Mouse (Mus musculus) frontal cortex, postnatal 14 days (tissue): ENCODE results near the gene Prss16.

Experiments used
- DNase-seq, 2 experiments: peaks; one replicate each; pipeline ENCODE4 v3.0.0; 2022; ENCODE audit warnings: low spot score in 2 of 2

Gene Prss16

DNA sequence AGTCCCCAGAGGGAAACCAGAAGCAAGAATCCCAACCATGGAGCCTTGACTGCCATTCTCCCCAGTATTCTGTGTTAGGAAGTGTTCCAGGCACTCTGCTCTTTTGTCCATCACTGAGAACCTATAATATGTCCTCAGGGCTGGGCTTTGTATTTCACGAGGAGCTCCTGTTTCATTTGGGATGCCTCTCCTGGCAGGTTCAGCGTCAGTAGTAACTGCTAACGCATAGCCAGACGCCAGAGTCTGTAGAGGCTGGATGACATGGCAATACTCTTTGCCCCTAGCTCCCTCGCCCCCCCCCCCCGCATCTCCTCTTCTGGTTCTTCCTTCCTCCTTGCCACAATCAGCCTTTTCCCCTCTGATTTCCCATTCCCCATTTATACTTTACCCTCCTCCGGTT lies at the start of gene Prss16:
Prss16 (minus strand) TSS at position 101 of the 400 bp plus-strand sequence.
- DNase-seq = no peak

DNA sequence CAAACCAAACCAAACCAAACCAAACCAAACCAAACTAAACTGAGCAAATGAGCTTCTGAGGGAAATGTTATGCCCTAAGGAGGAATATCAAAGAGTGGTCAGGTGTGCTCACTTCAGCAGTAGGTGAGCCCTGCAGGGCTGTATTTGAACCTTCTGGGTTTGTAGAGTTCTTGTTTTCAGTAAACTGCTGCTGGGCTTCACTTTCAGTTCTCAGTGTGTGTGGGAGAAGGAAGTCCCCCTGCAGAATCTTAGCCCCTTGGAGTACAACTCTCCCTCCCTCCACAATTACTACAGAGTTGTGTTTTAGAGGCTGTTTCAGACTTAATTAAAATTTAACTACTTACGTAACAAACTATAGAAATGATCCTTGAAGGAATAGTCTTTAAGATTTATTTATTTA lies 44.2 kb upstream of the Prss16 start:
- DNase-seq = no peak

DNA sequence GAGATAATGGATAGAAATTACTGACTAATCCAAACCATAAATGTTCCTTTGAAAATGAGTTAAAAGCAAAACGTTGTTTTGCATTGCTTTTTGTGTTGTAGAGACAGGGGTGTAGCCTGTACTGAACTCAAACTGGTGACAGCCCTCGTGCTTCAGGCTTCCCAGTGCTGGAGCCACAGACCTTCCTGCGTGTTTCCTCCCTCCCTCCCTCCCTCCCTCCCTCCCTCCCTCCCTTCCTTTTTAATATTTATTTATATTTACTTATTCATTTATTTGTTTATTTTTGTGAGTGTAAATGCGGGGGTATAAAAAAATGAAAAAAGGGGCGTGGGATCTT lies 41.9 kb upstream of the Prss16 start:
- DNase-seq = no peak

DNA sequence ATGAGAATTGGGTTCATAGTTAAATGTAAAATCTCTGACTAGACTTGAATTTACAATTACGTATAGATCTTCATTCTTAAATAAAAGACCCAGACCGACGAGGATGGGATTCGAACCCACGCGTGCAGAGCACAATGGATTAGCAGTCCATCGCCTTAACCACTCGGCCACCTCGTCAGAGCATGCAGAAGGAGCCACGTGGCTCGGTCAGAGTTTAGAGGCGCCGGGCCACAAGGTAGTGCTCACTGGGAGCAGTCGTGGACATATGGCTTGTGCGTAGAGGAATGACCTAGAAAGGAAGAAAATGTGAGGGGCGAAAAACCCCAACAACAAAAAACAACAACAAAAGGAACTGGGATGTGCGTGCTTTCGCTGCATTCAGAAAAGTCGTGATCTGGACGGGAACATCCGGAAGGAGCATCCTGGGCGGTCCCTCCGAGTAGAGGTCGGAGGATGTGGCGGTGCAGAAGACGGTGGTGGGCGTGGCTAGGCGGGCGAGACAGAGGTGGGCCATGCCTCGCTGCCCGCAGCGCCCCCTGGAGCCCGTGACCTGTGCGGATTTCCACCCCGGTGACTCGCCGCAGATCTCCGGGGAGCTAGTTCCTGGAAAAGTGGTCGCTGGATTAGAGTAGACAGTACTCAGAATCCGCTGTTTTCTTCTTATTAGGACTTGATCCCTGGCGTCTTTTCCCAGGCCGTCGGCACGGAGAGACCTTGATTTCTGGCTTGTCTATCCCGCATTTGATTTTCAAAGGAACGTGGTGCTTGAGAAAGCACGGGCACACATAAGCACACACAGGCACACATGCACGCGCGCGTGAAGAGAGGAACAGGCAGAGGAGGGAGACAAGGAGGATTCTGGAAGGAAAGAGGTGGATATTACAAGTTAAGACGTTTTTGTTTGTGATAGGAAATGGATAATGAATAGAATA lies 41.3 kb upstream of the Prss16 start:
- peak; percentile 81 to 93 for DNase-seq

DNA sequence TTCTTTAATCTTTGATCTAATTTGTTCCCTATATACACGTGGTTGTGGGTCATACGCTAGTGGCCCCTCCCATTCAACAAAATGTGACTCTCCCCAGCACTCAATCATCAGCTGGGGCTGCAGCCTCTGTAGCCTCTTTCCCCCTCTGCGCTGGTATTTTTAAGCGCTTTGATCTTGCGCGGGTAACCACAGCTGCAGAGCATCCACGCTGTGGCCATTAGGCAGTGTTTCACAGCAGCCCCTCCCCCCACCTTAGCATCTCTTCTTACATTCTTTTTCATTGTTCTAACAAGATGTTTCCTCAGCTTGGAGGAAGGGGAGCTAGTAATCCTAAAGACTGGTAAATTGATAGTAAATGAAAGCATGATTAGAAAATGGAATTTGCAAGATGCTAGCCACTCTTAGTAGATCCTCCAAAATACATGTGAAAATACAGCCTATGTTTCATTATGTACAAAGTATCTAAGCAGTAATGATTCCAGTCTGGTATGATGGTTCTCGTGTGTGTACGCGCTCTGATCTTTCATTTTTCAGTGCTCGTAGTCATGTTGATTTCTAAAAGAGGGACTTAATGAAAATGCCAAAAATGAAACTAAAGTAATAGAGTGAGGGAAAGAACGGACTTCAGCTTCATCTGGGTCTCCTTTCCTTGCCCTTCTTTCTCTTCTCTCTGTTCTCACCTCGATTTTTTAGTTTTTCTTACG lies 40.3 kb upstream of the Prss16 start:
- DNase-seq = no peak

DNA sequence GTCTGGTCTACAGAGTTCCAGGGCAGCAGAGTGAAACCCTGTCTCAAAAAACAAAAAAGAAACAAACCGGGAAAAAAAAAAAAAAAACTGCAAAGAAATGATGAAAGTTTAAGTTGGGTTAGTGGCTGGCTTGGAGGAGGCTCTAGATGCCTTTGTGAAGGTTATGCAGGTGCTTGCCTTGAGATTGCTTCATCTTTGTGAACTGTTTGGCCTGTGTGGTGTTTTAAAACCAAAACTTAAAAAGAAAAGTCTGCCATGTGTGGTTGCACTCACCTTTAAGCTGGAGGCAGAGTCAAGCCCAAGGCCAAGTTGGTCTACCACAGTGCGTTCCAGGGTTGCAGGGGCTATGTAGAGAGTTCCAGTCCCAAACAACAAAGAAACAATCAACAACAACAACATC lies 39.5 kb upstream of the Prss16 start:
- no peak for DNase-seq

DNA sequence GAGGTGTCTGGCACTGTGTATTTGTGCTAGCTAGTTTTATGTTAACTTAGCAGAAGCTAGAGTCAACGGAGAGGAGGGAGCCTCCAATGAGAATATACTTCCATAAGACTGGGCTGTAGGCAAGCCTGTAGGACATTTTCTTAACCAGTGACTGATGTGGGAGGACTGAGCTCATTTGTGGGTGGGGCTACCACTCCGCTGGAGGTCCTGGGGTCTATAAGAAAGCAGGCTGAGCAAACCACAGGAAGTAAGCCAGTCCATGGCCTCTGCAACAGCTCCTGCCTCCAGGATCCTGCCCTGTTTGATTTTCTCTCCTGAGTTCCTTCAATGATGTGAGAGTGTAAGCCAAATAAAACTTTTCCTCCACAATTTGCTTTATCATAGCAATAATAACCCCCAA lies 35.8 kb upstream of the Prss16 start:
- no peak for DNase-seq

DNA sequence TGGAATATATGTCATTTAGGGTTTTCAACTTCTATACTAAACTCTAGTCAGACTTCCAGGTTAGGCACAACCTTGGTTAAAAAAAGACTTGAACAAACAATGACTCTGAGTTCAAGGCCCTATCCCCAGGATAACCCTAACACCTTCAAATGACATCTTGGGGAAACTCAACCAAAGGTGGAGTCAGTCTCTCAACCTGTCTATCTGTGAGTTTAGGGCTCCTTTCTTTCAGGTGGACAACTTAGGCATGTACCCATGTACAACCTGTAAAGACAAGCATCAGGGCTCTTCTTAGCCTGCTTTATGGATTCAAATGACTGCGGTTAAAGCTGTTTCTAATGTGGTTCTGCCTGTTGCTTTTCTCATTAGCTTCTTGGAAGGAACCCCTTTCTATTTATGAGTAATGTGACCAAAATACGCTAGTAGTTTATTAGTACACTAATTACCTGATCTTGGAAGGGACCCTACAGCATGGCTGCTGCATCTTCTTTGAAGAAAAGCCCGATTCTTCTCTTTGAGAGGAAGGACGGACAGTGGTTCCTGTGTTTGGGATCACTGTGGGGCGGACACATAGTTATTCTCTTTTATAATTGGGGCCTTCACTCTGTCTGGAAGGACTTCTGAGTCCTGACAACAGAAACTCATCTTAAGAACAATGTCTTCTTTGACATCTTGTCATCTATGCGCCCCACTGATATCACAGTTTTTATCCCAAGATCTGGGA lies 35.1 kb upstream of the Prss16 start:
- no peak for DNase-seq

DNA sequence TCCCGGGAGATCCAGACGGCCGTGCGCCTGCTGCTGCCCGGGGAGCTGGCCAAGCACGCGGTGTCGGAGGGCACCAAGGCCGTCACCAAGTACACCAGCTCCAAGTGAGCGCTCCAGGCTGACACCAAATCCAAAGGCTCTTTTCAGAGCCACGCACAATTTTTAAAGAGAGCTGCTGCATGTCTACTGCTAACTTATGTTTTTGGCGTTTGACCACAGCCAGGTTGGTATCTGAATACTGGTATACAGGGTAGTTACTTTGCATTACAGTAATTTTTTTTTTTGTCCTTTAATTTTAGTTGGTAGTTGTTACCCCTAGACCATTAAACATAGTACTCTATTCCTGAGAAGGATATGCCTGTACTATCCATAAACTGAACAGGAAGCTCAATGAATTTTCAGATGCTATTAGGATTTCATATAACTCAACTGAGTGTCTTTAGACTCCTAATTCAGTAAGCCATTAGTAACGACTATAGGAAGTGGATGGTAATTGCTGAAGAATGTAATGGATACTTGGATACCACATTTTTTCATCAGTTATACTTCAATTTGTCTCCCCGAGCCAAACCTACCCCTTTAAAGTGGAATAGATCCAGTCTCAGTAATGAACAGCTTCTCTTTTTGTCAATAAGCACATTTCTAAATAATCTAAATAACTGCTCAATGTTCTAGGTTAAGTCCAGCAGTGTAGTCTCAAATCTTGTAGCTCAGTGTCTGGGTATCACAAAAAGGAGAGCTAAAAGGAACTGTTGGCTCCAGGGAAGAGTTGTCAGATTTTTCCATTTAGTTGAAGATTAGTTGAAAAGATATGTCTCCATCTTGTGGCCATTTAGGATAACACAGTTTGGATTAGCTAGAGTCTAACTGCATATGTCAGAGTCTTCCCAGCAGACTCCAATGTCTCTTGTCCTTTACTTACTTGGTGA lies 34.2 kb upstream of the Prss16 start:
- DNase-seq = no peak

DNA sequence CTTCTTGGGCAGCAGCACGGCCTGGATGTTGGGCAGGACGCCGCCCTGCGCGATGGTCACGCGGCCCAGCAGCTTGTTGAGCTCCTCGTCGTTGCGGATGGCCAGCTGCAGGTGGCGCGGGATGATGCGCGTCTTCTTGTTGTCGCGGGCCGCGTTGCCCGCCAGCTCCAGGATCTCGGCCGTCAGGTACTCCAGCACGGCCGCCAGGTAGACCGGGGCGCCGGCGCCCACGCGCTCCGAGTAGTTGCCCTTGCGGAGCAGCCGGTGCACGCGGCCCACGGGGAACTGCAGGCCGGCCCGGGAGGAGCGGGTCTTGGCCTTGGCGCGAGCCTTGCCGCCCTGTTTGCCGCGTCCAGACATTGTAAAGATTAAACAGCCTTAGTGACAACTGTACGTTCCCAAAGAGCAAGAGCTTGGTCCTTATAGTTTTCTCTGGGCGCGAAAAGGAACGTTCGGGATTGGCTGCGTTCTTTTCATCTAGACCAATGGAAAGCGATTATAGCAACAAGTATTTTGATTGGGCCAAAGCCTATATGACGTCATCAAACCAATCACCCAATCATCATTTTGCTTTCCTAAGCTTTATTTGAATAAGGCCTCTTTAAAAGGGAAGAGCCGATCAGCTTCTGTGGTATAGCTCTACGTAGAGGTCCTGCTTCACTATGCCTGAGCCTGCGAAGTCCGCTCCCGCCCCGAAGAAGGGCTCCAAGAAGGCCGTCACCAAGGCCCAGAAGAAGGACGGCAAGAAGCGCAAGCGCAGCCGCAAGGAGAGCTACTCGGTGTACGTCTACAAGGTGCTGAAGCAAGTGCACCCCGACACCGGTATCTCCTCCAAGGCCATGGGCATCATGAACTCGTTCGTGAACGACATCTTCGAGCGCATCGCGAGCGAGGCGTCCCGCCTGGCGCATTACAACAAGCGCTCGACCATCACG lies 33.3 kb upstream of the Prss16 start, which contains the start of the genes Hist1h2ag and Hist1h2bj:
Hist1h2ag (minus strand) TSS at position 377 of the 935 bp plus-strand sequence.
Hist1h2bj (plus strand) TSS at position 647 of the 935 bp plus-strand sequence.
- peak; percentile 86 to 87 for DNase-seq

DNA sequence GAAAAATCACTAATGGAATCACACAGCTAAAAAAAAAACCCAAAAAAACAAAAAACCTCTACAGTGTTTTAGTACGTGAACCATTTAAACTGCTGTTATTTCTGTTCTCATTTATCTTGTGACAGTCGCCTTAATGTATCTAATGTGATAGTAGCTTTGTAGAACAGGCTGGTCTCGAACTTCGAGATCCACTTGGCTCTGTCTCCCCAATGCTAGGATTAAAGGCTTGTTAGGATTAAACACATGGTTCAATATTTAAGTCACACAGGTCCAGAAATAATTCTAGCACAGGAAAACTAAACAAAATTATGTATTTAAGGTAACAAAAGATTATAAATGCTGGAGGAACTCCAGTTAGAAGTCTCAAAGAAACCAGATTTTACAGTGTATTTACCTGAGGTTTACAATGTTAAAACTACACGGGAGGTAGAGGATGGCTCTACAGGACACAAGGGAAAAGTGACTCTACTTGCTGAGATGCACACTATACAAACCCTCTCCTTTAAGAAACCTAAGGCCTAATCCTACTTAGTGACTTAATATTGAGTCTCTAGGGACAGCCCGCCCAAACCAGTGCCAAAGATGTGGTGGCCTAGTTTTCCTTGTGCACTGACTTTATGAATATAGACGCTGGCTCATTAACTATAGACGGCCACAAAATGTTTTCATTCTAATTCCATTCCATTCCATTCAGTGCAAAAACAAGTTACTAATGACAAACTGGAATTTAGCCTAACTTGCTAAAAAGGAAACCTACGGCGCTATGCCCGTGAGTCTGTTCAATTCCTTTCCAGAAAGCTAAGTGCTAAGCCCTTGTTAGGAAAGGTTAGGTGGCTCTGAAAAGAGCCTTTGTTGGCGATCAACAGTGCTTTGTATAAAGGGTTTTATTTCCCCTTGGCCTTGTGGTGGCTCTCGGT lies 32.4 kb upstream of the Prss16 start:
- no peak for DNase-seq

DNA sequence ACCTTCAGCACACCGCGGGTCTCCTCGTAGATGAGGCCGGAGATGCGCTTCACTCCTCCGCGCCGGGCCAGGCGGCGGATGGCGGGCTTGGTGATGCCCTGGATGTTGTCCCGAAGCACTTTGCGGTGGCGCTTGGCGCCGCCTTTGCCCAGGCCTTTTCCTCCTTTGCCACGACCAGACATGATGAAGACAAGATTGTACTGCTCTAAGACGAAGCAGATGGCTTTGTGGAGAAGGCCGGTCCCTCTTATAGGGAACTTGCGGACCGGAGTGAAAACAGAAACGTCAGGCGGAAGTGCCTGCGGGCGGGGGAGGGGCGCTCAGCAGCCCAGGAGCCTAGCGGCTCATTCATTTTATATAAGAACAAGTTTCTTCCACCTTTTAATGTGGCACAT lies 31.6 kb upstream of the Prss16 start, which contains the start of gene Hist1h4i:
Hist1h4i (minus strand) TSS at position 221 of the 395 bp plus-strand sequence.
- peak; percentile 95 to 98 for DNase-seq

DNA sequence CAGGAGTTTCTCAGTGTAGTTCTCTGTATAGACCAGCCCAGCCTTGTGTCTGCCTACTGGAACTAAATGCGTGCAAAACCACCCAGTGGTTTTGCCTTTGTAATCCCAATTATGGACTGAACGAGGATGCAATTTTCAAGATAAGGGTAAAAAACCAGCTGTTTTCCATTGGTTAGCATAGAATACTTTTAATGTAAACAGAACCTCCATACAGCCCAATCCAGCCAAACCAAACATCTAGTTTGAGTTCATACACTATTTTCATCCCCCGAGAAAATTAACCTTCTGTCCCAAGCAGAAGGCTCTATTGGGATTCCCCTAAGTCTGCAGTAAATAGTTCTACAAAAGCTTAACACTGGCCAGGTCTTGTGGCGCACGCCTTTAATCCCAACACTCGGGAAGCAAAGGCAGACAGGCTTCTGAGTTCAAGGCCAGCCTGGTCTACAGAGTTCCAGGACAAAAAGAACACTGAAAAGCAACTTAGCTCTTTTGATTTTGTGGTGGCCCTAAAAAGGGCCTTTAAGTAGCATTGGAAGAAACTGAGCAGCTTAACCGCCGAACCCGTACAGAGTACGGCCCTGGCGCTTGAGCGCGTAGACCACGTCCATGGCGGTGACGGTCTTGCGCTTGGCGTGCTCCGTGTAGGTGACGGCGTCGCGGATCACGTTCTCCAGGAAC lies 31.1 kb upstream of the Prss16 start:
- no peak for DNase-seq

DNA sequence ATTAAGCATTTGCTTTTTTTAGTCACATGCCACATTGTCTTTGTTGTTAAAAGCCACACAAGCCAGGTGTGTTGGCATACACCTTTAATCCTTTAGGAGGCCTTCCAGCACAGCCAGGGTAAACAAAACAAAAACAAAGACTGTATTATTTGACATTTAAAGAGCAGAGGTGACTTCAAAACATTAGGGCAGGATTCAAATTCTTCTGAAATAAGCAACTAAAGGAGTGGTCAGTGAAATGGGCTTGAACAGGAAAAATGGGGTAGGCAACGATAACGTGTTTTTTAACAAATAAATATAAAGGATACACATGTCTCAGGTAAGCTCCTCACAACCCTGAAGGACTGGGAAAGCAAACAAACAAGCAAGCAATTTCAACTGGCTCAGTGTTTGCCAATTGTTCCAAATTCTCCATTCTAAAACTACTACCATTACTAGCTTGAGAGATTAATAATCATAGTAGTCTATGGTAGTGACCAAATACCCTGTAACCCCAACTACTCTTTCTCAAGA lies 30.5 kb upstream of the Prss16 start:
- no peak for DNase-seq

DNA sequence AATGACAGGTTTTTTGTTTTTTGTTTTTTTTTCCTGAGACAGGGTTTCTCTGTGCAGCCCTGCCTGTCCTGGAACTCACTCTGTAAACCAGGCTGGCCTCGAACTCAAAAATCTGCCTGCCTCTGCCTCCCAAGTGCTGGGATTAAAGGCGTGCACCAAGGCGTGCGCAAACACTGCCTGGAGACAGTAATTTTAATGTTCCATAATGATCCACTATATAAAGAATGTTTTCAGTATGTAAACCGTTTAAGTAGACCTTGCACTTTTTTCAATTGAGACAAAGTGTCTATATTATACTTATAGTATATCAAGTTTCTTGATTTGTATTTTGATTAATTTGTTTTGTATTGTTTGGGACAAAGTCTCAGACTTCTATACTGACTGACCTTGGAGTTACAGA lies 29.8 kb upstream of the Prss16 start:
- DNase-seq = no peak

DNA sequence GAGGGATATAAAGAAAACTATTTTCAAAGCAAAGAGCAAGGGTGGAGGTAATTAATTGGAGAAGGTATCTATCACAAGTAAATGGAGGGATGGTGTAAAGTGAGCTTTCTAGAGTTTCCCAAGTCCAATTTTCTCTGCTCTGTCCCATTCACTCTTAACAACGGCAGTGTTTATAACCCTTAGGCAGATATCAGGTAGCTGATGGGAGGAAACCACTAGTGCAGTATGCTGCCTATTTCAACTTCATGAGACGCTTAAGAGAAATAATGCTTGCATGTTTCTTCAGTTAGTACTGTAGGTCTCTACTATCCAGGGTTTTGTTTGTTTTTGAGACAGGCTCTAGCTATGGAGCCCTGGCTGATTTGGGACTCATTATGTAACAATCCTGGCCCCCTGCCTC lies 27.9 kb upstream of the Prss16 start:
- DNase-seq = no peak

DNA sequence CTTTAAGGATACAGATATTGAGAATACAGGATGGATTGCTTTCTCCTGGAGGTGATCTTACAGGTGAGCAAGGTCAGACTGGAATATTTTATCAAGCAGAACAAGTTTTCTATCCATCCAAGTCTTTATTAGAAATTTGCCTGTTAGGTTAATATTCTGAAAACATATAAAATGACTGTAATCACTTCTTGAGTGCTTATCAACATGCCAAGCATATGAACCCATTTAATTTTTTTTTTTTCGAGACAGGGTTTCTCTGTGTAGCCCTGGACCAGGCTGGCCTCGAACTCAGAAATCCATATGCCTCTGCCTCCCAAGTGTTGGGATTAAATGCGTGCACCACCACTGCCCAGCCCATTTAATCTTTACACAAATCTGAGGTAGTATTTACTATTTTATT lies 27.4 kb upstream of the Prss16 start:
- DNase-seq = no peak
